In genomic region chr7:30099297-30099696, GRCm38 (mm10) we compare ENCODE assay signal across 9 mouse cellular contexts. TPM values are rescaled to one million over a fixed set of nuclear protein-coding genes. Genes with fewer than 3 reads are reported as not detected.
DNase-seq lines count a peak whose midpoint lies in the region; ATAC-seq and TF ChIP-seq lines count a peak whose summit lies in the region.
"Had no signal": no experiment of that assay in that cellular context is flagged by ENCODE, and none has a peak within 500 bp of the region (broad histone marks: within the 10 kb centered on the region; RNA-seq: fewer than 3 reads in every experiment).

No protein-coding gene starts in this region.

- TF ChIP-seq EP300 in heart, adult 2 months (IDR thresholded peaks at IDR 0.05; ENCODE audit: insufficient read depth, low read depth, low read length): no peak
- TF ChIP-seq EP300 in stomach, postnatal 0 days (optimal IDR thresholded peaks at IDR 0.05): no peak

- intact Hi-C loops in heart, adult 2 months (cut with DNase I): no loop called here

- 76% methylated on average over 13 of the region's 13 CpGs for WGBS in heart, adult 2 months
- 82% methylated on average over 13 of the region's 13 CpGs for WGBS in heart, embryonic 12.5 days
- WGBS in stomach, postnatal 0 days: 91% methylated on average over 13 of the region's 13 CpGs

- DNase-seq in heart, adult 2 months: peak; percentile 41 to 45
- DNase-seq in ES-E14 (ENCODE audit: low read depth, low spot score): no peak
- DNase-seq in heart, postnatal 4 days: peak; percentile 21
- peak; percentile 90 to 92 for DNase-seq in right cerebral cortex, postnatal 10 days (ENCODE audit: low spot score in 2 of 2)
- no peak for DNase-seq in ovary, postnatal 14 days (ENCODE audit: low spot score)
- DNase-seq in adrenal gland, adult (ENCODE audit: inconsistent age in 2 of 2, low spot score in 1 of 2): no peak
- DNase-seq in stomach, postnatal 0 days (ENCODE audit: low spot score): no peak

- H3K27me3 ChIP-seq in heart, adult 2 months (ENCODE audit: control insufficient read depth, insufficient read depth, low read length): no peaks in the 10 kb centered on the region
- no peaks in the 10 kb centered on the region for H3K27me3 ChIP-seq in heart, embryonic 12.5 days (replicated peaks)
- no peaks in the 10 kb centered on the region for H3K27me3 ChIP-seq in stomach, postnatal 0 days (ENCODE audit: control insufficient read depth, insufficient read depth, low read length)
- H3K27me3 ChIP-seq: megakaryocyte, embryonic 14.5 days had no signal

- peaks cover 11% of the 10 kb centered on the region for H3K9me3 ChIP-seq in heart, embryonic 12.5 days (replicated peaks)
- H3K9me3 ChIP-seq in ES-E14 (ENCODE audit: control insufficient read depth, insufficient read depth, low read depth, low read length): no peaks in the 10 kb centered on the region
- 0 out of 2 replicates have a peak, but pooled peaks cover 5% of the 10 kb centered on the region for H3K9me3 ChIP-seq in stomach, postnatal 0 days (ENCODE audit: control insufficient read depth, low read length)

- H3K4me1 ChIP-seq in heart, adult 2 months (ENCODE audit: control insufficient read depth, insufficient read depth, low read length): peaks cover 1% of the 10 kb centered on the region; the same call in 1 of the 2 replicates
- peaks cover 29% of the 10 kb centered on the region for H3K4me1 ChIP-seq in heart, embryonic 12.5 days (replicated peaks)
- peaks cover 2 to 10% of the 10 kb centered on the region in 2 experiments; a peak in 1 of 4 replicates for H3K4me1 ChIP-seq in ES-E14 (ENCODE audit: control insufficient read depth in 2 of 2, insufficient read depth in 2 of 2, low read length in 2 of 2, poor library complexity in 1 of 2)
- H3K4me1 ChIP-seq in stomach, postnatal 0 days (replicated peaks; ENCODE audit: control insufficient read depth, insufficient read depth): peaks cover under 1% of the 10 kb centered on the region; the same call in 1 of the 2 replicates

- H3K4me2 ChIP-seq in heart, embryonic 12.5 days: no peak overlapping the region
- no peak overlapping the region for H3K4me2 ChIP-seq in stomach, postnatal 0 days (replicated peaks; ENCODE audit: low read depth)

- TF ChIP-seq CTCF in heart, adult 2 months (IDR thresholded peaks at IDR 0.05): no peak
- TF ChIP-seq CTCF in stomach, postnatal 0 days (IDR thresholded peaks at IDR 0.05; ENCODE audit: low read depth): no peak

- H3K27ac ChIP-seq in heart, adult 2 months: peak overlapping the region; percentile 36
- no peak overlapping the region for H3K27ac ChIP-seq in heart, embryonic 12.5 days (ENCODE audit: poor library complexity, severe bottlenecking)
- H3K27ac ChIP-seq in ES-E14 (ENCODE audit: insufficient read depth, low read depth, low read length, poor library complexity, severe bottlenecking): no peak overlapping the region
- H3K27ac ChIP-seq in stomach, postnatal 0 days (replicated peaks): no peak overlapping the region

- H3K9ac ChIP-seq in heart, adult 2 months (ENCODE audit: low read depth, low read length): no peak overlapping the region
- H3K9ac ChIP-seq in heart, embryonic 12.5 days: no peak overlapping the region
- H3K9ac ChIP-seq in ES-E14 (ENCODE audit: insufficient read depth, low read depth, low read length, poor library complexity, severe bottlenecking): peak overlapping the region; percentile 37; the same call in 1 of the 2 replicates
- H3K9ac ChIP-seq in stomach, postnatal 0 days (ENCODE audit: low read length): no peak overlapping the region

- H3K79me2 ChIP-seq in heart, adult 2 months (replicated peaks; ENCODE audit: control insufficient read depth, insufficient read depth, low read length): peaks cover 2% of the 10 kb centered on the region; the same call in 1 of the 2 replicates

- 0 out of 2 replicates have a peak overlapping the region, but pooled peaks have one; percentile 1 for H3K4me3 ChIP-seq in heart, adult 2 months
- H3K4me3 ChIP-seq in heart, embryonic 12.5 days: no peak overlapping the region
- peak overlapping the region; percentile 17 to 19; a peak in 2 of 4 replicates for H3K4me3 ChIP-seq in ES-E14 (ENCODE audit: insufficient read depth in 1 of 2, low read depth in 1 of 2, low read length in 2 of 2, poor library complexity in 1 of 2, severe bottlenecking in 1 of 2)
- H3K4me3 ChIP-seq in stomach, postnatal 0 days (ENCODE audit: low read depth, low read length): no peak overlapping the region
- H3K4me3 ChIP-seq: megakaryocyte, embryonic 14.5 days had no signal

- no peak for TF ChIP-seq POLR2A in heart, adult 2 months (IDR thresholded peaks at IDR 0.05; ENCODE audit: insufficient read depth, low read depth, low read length)

- ATAC-seq in heart, embryonic 12.5 days (ENCODE audit: insufficient number of reproducible peaks, low FRiP score): no peak
- no peak for ATAC-seq in stomach, postnatal 0 days (ENCODE audit: low FRiP score, low TSS enrichment)

- H3K36me3 ChIP-seq in heart, adult 2 months (ENCODE audit: control insufficient read depth, insufficient read depth, low read length): peaks cover 4% of the 10 kb centered on the region
- peaks cover 67% of the 10 kb centered on the region for H3K36me3 ChIP-seq in heart, embryonic 12.5 days
- peaks cover 4% of the 10 kb centered on the region; the same call in 1 of the 2 replicates for H3K36me3 ChIP-seq in ES-E14 (ENCODE audit: control insufficient read depth, insufficient read depth, low read length, poor library complexity, severe bottlenecking)
- peaks cover 23% of the 10 kb centered on the region for H3K36me3 ChIP-seq in stomach, postnatal 0 days (ENCODE audit: control insufficient read depth, insufficient read depth, low read length)

- in situ Hi-C loops in ES-E14 (cut with MboI; ENCODE audit: low sequenced_read_pairs in 2 of 2, unreplicated experiment in 2 of 2): no loop called here

TF ChIP-seq in ES-E14, 5 proteins besides CTCF, POLR2A, EP300 and RAD21:
- no peak for TF ChIP-seq CHD2 (IDR thresholded peaks at IDR 0.05; ENCODE audit: low read depth, low read length)
- TF ChIP-seq MAFK (IDR thresholded peaks at IDR 0.05; ENCODE audit: insufficient read depth, low read depth, low read length): no peak
- TF ChIP-seq ZC3H11A (IDR thresholded peaks at IDR 0.05; ENCODE audit: borderline replicate concordance, low read depth, low read length): no peak
- TF ChIP-seq ZNF384 (IDR thresholded peaks at IDR 0.05; ENCODE audit: low read depth, low read length): no peak
- no peak for TF ChIP-seq HCFC1 (IDR thresholded peaks at IDR 0.05; ENCODE audit: borderline replicate concordance, insufficient read depth, low read length)

RNA-seq across cellular contexts. Expression of gene Zfp260, which starts 4.7 kb away (rescaled TPM):
- 10 to 100 TPM; 27.4 to 30.6 TPM for total RNA-seq in heart, adult 2 months (2021)
- polyA plus RNA-seq in heart, adult 2 months (2012; rRNA removed): 15.9 and 30.9 TPM in 2 replicates
- 90.8 and 93.5 TPM in 2 replicates for polyA plus RNA-seq in heart, embryonic 12.5 days (2016; fragmentation: Nextera tagmentation; extraction: Ambion mirVana)
- total RNA-seq in ES-E14 (2012; rRNA removed): 33.5 and 40.4 TPM in 2 replicates
- 10 to 100 TPM; 44.2 to 46.1 TPM for total RNA-seq in heart, postnatal 4 days (2021)
- polyA plus RNA-seq in stomach, postnatal 0 days (2015; fragmentation: Nextera tagmentation; extraction: Ambion mirVana): 44.6 and 44.8 TPM in 2 replicates

RNA-seq across cellular contexts. Expression of gene Zfp566, which starts 9.0 kb away (rescaled TPM):
- total RNA-seq in heart, adult 2 months (2021): 1 to 10 TPM; 1.4 to 2.0 TPM
- polyA plus RNA-seq in heart, adult 2 months (2012; rRNA removed): 1.7 and 1.9 TPM in 2 replicates
- 5.8 and 6.1 TPM in 2 replicates for polyA plus RNA-seq in heart, embryonic 12.5 days (2016; fragmentation: Nextera tagmentation; extraction: Ambion mirVana)
- total RNA-seq in ES-E14 (2012; rRNA removed): 13.1 and 16.3 TPM in 2 replicates
- total RNA-seq in heart, postnatal 4 days (2021): 1 to 10 TPM; 2.8 to 3.5 TPM
- 3.4 and 3.8 TPM in 2 replicates for polyA plus RNA-seq in stomach, postnatal 0 days (2015; fragmentation: Nextera tagmentation; extraction: Ambion mirVana)

RNA-seq across cellular contexts. Expression of gene Gm26920, which starts 9.1 kb away (rescaled TPM):
- under 1 TPM in 1 of 2 experiments, not detected in 1; 0.84 TPM for total RNA-seq in heart, adult 2 months (2021)
- not detected in 2 replicates for polyA plus RNA-seq in heart, adult 2 months (2012; rRNA removed)
- 1.5 and 1.7 TPM in 2 replicates for polyA plus RNA-seq in heart, embryonic 12.5 days (2016; fragmentation: Nextera tagmentation; extraction: Ambion mirVana)
- 0.26 and 0.71 TPM in 2 replicates for total RNA-seq in ES-E14 (2012; rRNA removed)
- under 1 TPM in 1 of 2 experiments, not detected in 1; 0.74 TPM for total RNA-seq in heart, postnatal 4 days (2021)
- polyA plus RNA-seq in stomach, postnatal 0 days (2015; fragmentation: Nextera tagmentation; extraction: Ambion mirVana): 0.36 and 0.38 TPM in 2 replicates

RNA-seq across cellular contexts. Expression of gene Zfp382, which starts 22.4 kb away (rescaled TPM):
- 1 to 10 TPM; 2.1 to 2.4 TPM for total RNA-seq in heart, adult 2 months (2021)
- polyA plus RNA-seq in heart, adult 2 months (2012; rRNA removed): 0.68 and 0.88 TPM in 2 replicates
- 11.6 TPM in 2 replicates for polyA plus RNA-seq in heart, embryonic 12.5 days (2016; fragmentation: Nextera tagmentation; extraction: Ambion mirVana)
- 5.3 and 5.7 TPM in 2 replicates for total RNA-seq in ES-E14 (2012; rRNA removed)
- 10 to 100 TPM; 10.5 to 11.0 TPM for total RNA-seq in heart, postnatal 4 days (2021)
- 2.4 and 3.0 TPM in 2 replicates for polyA plus RNA-seq in stomach, postnatal 0 days (2015; fragmentation: Nextera tagmentation; extraction: Ambion mirVana)

RNA-seq across cellular contexts. Expression of gene Zfp82, which starts 26.6 kb away (rescaled TPM):
- 1 to 10 TPM; 1.3 to 2.8 TPM for total RNA-seq in heart, adult 2 months (2021)
- polyA plus RNA-seq in heart, adult 2 months (2012; rRNA removed): 0.74 and 0.91 TPM in 2 replicates
- polyA plus RNA-seq in heart, embryonic 12.5 days (2016; fragmentation: Nextera tagmentation; extraction: Ambion mirVana): 2.5 and 2.9 TPM in 2 replicates
- 5.8 and 7.3 TPM in 2 replicates for total RNA-seq in ES-E14 (2012; rRNA removed)
- total RNA-seq in heart, postnatal 4 days (2021): 1 to 10 TPM in 1 of 2 experiments, under 1 TPM in 1; 0.23 to 1.0 TPM
- polyA plus RNA-seq in stomach, postnatal 0 days (2015; fragmentation: Nextera tagmentation; extraction: Ambion mirVana): 1.9 and 2.1 TPM in 2 replicates

Comparison
In these comparisons a context has a peak if more than half of its experiments do, and no peak if none do; other contexts are left out.
1. H3K4me3 ChIP-seq: peak in heart, adult 2 months (single experiment) and ES-E14 (2 of 2); none in heart, embryonic 12.5 days (single experiment) and stomach, postnatal 0 days (single experiment).
2. DNase-seq: peak in heart, adult 2 months (2 of 2), heart, postnatal 4 days (single experiment) and right cerebral cortex, postnatal 10 days (2 of 2); none in ES-E14 (single experiment), ovary, postnatal 14 days (single experiment), adrenal gland, adult (0 of 2) and stomach, postnatal 0 days (single experiment).